Mouse (Mus musculus) kidney, postnatal 25 days (tissue): ENCODE data around the gene Gm5346.
"Not testable (repeated sequence)": the region's sequence is repeated elsewhere in the genome, so short reads cannot be mapped to it uniquely, and the experiment has no call there.

Experiments used
- DNase-seq, 2 experiments: peaks; one replicate each; pipeline ENCODE4 v3.0.0; 2021; ENCODE audit warnings: mixed read lengths in 2 of 2

Gm5346 gene

GRCm38 (mm10) chr8:43627176-43627575 is at the start of gene Gm5346:
Gm5346 (minus strand) TSS chr8:43627276.
- DNase-seq: no peak

GRCm38 (mm10) chr8:43616046-43616445 is 11.0 kb downstream of the Gm5346 start:
- DNase-seq: no peak

GRCm38 (mm10) chr8:43603657-43604056 is 23.4 kb downstream of the Gm5346 start:
- not testable (repeated sequence) for DNase-seq

GRCm38 (mm10) chr8:43603166-43603565 is 23.9 kb downstream of the Gm5346 start:
- DNase-seq: not testable (repeated sequence)

GRCm38 (mm10) chr8:43576607-43577006 is 50.5 kb downstream of the Gm5346 start, which contains the start of gene Adam26a:
Adam26a (minus strand) TSS chr8:43576707.
- not testable (repeated sequence) for DNase-seq
